Mouse (Mus musculus) heart, adult 2 months (tissue): ENCODE results near the gene Coq8a.

Source experiments
- CTCF ChIP-seq: fragments of 200-600 bp; IDR thresholded peaks from 2 replicates; pipeline ENCODE4 v1.8.1; 2022; ENCODE audit warnings: antibody characterized with exemption, mild to moderate bottlenecking, moderate library complexity
- EP300 ChIP-seq: fragments of 200-500 bp; IDR thresholded peaks from 2 replicates; pipeline ENCODE4 v1.6.1; 2011; ENCODE audit warnings: low read depth, low read length, control low read depth; ENCODE audit not compliant: insufficient read depth
- POLR2A ChIP-seq: fragments of 200-500 bp; IDR thresholded peaks from 2 replicates; pipeline ENCODE4 v1.6.1; 2011; ENCODE audit warnings: mild to moderate bottlenecking, low read depth, low read length, control low read depth; ENCODE audit not compliant: insufficient read depth

DNA sequence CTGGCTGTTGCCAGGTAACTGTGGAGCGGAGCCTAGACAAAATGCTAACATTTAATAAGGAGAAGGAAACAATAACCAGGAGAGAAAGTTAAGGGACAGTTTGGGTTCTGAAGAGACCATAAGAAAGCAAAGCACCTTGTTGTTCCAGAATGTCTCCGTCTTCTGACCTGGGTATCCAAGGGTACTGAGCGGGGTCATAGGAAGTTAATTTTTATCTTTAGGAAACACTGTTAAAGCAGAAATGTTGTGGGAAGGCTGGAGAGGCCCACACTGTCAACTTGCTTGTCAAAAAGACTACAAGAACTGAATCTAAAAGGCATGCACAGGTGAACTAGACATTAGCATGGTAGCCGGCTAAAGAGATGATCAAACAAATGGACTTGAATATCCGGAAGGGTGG is 13.5 kb upstream of the Coq8a start:
- no peak for TF ChIP-seq EP300
- TF ChIP-seq POLR2A: no peak
- TF ChIP-seq CTCF: no peak
